Mouse (Mus musculus): ENCODE measurements at regions not wholly inside any gene's neighbourhood (a gene's known extent, or its start where the extent isn't known, plus 50 kb on each side); places are given as distances from the start of the nearest gene placed in this dataset.
"Not testable (repeated sequence)": the region's sequence is repeated elsewhere in the genome, so short reads cannot be mapped to it uniquely, and the experiment has no call there.

- ATAC-seq (ENCODE audit: poor library complexity, severe bottlenecking): no peak
Observed at GRCm38 (mm10) chr1:17545311-17545710, 600.4 kb downstream of the Crisp4 start.

DNA sequence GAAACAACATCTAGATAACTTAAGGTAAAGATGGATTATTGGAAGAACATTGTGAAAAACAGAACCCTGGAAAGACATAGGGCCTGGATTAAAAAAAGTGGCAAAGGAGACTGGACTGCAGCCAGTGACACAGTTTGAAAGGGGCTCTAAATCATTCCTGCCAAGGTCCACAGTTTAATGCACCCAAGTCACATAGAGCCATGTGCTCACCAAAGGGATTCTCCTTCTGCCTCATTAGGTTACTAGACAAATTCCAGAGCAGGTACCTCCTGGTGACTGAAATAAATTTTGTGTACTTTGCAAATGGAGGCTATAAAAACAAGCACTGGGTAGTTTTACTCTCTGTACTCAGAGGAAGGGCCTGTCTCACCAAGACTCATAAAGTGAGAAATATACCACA lies 607.5 kb downstream of the Crisp4 start:
- ATAC-seq (ENCODE audit: poor library complexity, severe bottlenecking): no peak

- not testable (repeated sequence) for ATAC-seq (ENCODE audit: poor library complexity, severe bottlenecking)
Observed at GRCm38 (mm10) chr1:17531291-17531690, 614.4 kb downstream of the Crisp4 start.

DNA sequence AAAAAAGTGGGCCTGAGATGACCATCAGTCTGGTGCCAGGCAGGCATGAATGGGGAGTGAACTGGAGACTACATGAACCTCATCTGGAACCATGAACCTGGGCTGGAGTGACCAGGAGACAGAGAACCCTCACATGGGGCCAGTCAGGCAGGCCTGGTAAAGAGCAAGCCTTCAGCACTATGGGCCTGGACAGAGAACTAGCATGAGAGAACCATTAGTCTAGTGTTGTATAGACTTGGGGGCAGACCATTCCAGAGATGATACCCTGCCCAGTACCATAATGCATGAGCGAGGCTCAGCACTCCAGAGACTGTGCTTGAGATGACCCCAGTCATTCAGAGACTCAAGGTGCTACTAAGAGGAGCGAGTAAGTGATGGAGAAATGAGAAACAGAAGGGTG lies 625.6 kb downstream of the Crisp4 start:
- ATAC-seq (ENCODE audit: poor library complexity, severe bottlenecking): no peak

- ATAC-seq (ENCODE audit: poor library complexity, severe bottlenecking): no peak
Observed at GRCm38 (mm10) chr1:17506125-17507112, 639.3 kb downstream of the Crisp4 start.

DNA sequence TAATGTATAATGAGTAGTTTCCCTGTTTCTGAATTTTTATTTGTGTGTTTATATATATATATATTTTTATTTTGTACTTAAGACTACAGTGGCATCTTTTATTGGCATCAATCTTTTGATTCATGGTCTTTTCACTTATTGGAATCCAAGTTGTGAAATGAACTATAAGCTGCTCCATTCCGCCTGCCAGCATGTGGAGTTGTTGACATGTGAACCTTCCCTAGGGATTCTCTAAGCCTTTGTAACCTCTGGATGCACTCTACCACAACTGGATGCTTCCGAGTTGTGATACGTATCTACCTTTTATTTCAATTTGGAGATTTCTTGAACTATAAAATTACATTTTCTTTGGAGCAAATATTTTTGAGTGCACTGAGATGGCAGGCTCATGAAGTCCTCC lies 652.1 kb downstream of the Crisp4 start:
- no peak for ATAC-seq (ENCODE audit: poor library complexity, severe bottlenecking)

GRCm38 (mm10) chr1:17489854-17490202 lies 655.9 kb downstream of the Crisp4 start:
- not testable (repeated sequence) for ATAC-seq (ENCODE audit: poor library complexity, severe bottlenecking)

GRCm38 (mm10) chr1:17489192-17489853 lies 656.4 kb downstream of the Crisp4 start:
- 0 out of 2 replicates have a peak, but pooled peaks have one; percentile 38 for ATAC-seq (ENCODE audit: poor library complexity, severe bottlenecking)

- peak; percentile 94 for ATAC-seq (ENCODE audit: poor library complexity, severe bottlenecking)
Observed at GRCm38 (mm10) chr1:17451204-17451866, 694.4 kb downstream of the Crisp4 start.

GRCm38 (mm10) chr1:17450715-17451114 lies 695.0 kb downstream of the Crisp4 start:
- no peak for ATAC-seq (ENCODE audit: poor library complexity, severe bottlenecking)

DNA sequence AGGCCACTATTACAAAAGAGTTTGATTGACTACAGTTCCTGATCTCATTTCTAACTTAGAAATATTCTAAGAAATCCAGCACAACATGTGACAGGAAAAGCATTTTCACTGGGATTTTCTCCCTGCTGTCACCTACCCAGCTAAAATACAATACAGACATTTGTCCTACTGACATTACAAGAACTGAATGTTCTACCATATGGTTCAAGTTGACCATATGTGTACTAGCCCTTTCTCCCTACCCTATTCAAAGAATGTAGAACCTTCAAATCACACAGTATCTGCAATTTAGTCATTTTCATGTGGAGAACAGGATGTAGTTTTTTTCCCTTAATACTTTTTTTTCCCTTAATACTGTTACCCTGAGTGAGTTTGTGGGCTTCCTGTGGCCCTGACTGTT lies 695.4 kb downstream of the Crisp4 start:
- no peak for ATAC-seq (ENCODE audit: poor library complexity, severe bottlenecking)

DNA sequence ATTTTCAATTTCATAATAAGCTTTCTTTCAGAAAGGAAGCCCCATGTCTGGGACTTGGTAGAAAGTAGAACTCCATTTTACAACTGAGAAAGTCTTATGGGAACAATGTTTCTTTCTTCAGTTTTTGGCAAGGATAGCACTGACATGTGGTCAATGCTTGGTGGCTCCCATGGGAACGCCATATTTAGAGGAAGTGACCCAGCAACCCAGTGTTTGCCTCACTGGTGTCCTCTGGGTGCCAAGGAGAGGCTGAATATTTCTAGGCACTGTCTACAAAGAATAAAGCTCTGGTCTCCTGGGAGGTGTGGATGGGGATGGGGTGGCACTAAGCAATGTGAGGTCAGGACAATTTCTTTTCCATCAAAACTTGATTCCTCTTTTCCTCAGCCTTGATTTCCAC lies 696.4 kb downstream of the Crisp4 start:
- ATAC-seq (ENCODE audit: poor library complexity, severe bottlenecking): no peak

- ATAC-seq (ENCODE audit: poor library complexity, severe bottlenecking): not testable (repeated sequence)
Observed at GRCm38 (mm10) chr1:17434064-17434463, 711.6 kb downstream of the Crisp4 start.

DNA sequence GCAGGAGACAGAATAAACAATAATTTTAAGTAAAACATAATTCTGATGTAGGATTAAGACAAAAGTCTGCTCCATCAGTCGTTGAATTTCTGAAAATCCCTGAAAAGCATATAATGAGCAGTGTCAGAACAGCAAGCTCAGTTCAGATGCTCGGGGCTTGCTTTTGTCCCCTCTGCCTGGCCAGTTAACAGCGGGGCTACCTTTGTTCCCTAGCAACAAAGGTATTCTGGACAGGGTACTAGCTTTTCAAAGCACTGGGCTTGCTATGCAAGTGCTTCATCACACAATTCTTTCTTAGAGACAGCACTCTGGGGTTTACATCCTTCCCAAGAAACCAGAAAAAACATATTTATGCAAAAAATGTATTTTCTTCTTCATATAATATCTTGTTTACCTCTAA lies 729.7 kb downstream of the Crisp4 start:
- no peak for ATAC-seq (ENCODE audit: poor library complexity, severe bottlenecking)

- no peak for ATAC-seq (ENCODE audit: poor library complexity, severe bottlenecking)
Observed at GRCm38 (mm10) chr1:17394893-17395292, 750.8 kb downstream of the Crisp4 start.

- no peak for ATAC-seq (ENCODE audit: poor library complexity, severe bottlenecking)
Observed at GRCm38 (mm10) chr1:17392114-17392819, 753.4 kb downstream of the Crisp4 start.

DNA sequence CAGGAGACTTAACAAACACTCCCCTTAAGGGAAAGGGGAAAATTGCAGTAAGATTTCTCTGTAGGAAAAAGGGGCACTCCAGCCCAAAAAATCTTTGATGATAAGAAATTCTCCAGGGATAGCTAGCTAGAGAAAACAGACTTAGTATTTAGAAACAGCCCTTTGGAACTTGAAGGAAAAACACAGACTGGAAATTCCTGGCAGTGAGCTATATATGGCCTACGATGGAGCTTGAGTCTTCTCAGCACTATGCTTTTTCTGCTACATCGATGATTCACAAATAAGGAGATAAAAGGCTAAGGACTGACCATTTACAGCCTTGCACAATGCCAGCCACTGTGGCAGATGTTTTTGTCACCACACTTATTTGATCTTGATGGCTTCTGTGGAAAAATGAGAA lies 768.1 kb downstream of the Crisp4 start:
- ATAC-seq (ENCODE audit: poor library complexity, severe bottlenecking): no peak

GRCm38 (mm10) chr1:17348271-17348670 lies 797.4 kb downstream of the Crisp4 start:
- ATAC-seq (ENCODE audit: poor library complexity, severe bottlenecking): no peak

GRCm38 (mm10) chr1:17337827-17338226 lies 807.9 kb downstream of the Crisp4 start:
- ATAC-seq (ENCODE audit: poor library complexity, severe bottlenecking): no peak

- ATAC-seq (ENCODE audit: poor library complexity, severe bottlenecking): not testable (repeated sequence)
Observed at GRCm38 (mm10) chr1:17311392-17311791, 834.3 kb downstream of the Crisp4 start.

GRCm38 (mm10) chr1:17309928-17310327 lies 835.8 kb downstream of the Crisp4 start:
- ATAC-seq (ENCODE audit: poor library complexity, severe bottlenecking): not testable (repeated sequence)
